Mouse (Mus musculus): ENCODE results near the gene Olfr558. TPM values are rescaled to one million over a fixed set of nuclear protein-coding genes. Genes with fewer than 3 reads are reported as not detected.

Gene Olfr558
- polyA plus RNA-seq (2016; fragmentation: Nextera tagmentation; extraction: Ambion mirVana), result not detected in 2 replicates

DNA sequence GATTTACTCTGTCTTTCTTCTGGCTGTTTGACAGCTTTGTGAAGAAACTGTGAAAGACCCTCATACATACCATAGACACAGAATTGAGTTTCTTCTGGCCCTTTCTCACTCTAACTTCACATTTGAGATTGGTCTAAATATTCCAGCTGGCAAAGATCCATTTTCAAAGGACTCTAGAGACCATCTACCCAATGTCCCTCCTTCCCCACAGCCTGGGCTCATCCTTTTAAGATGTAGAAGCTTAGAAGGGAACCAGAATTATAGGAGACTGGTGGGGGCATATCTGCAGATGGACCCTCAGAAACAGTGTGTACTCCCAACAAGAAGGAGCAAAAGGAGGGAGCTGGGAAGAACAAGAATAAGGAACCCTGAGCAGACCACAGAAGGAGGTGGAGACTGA, at the start of gene Olfr558:
Gene Olfr558 (plus strand): TSS at position 301 of the 400 bp plus-strand sequence.
- Histone ChIP-seq H3K4me1 (replicated peaks) (no peaks in the 10 kb centered on the region), H3K27ac (ENCODE audit: poor library complexity, severe bottlenecking) (no peak within 1 kb of the TSS), H3K4me3 (no peak within 1 kb of the TSS), H3K4me2 (no peak within 1 kb of the TSS), H3K9me3 (replicated peaks) (no peaks in the 10 kb centered on the region), H3K9ac (no peak within 1 kb of the TSS), H3K36me3 (no peaks in the 10 kb centered on the region), H3K27me3 (replicated peaks) (no peaks in the 10 kb centered on the region)
- no peak for ATAC-seq (ENCODE audit: insufficient number of reproducible peaks, low FRiP score)

- Histone ChIP-seq H3K9me3 (replicated peaks) (no peaks in the 10 kb centered on the region), H3K4me1 (replicated peaks) (no peaks in the 10 kb centered on the region), H3K27ac (ENCODE audit: poor library complexity, severe bottlenecking) (no peak within 1 kb of the TSS), H3K4me2 (no peak within 1 kb of the TSS), H3K4me3 (no peak within 1 kb of the TSS), H3K27me3 (replicated peaks) (no peaks in the 10 kb centered on the region), H3K9ac (no peak within 1 kb of the TSS), H3K36me3 (no peaks in the 10 kb centered on the region)
- 66% methylated on average over 1 of the region's 1 CpGs for WGBS
- ATAC-seq (ENCODE audit: insufficient number of reproducible peaks, low FRiP score), result no peak
These were observed 43.5 kb upstream of the Olfr558 start, which contains the start of gene Olfr555 for GRCm38 (mm10) chr7:102658523-102658922. Gene Olfr555, plus strand, starts transcription at chr7:102658823.

DNA sequence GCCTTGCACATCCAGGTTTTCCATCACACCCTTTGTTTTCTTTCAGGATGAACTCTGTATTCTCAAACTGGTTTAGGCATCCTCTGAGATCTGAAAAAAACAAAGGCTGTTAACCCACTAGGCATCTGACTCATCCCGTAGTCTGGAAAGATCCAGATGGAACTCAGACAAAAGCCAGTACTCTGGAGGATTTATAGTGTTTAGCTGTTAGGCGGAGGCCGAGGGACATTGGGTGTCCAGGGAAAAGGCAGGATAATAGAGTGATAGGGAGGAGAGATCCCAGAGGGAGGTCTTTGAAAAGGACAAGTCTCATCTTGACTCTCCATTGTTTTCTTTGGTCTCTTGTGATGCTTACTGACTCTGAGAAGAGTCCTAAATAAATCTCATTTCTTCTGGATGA, 37.4 kb upstream of the Olfr558 start, which contains the start of gene Olfr556:
Gene Olfr556 (plus strand): TSS at position 301 of the 400 bp plus-strand sequence.
- H3K27me3 ChIP-seq (replicated peaks), result no peaks in the 10 kb centered on the region
- no peak within 1 kb of the TSS for H3K4me3 ChIP-seq
- no peak within 1 kb of the TSS for H3K27ac ChIP-seq (ENCODE audit: poor library complexity, severe bottlenecking)
- WGBS, result 56% methylated on average over 3 of the region's 3 CpGs
- H3K4me2 ChIP-seq, result no peak within 1 kb of the TSS
- H3K36me3 ChIP-seq, result no peaks in the 10 kb centered on the region
- H3K9ac ChIP-seq, result no peak within 1 kb of the TSS
- no peak for ATAC-seq (ENCODE audit: insufficient number of reproducible peaks, low FRiP score)
- H3K4me1 ChIP-seq (replicated peaks), result no peaks in the 10 kb centered on the region
- no peaks in the 10 kb centered on the region for H3K9me3 ChIP-seq (replicated peaks)

DNA sequence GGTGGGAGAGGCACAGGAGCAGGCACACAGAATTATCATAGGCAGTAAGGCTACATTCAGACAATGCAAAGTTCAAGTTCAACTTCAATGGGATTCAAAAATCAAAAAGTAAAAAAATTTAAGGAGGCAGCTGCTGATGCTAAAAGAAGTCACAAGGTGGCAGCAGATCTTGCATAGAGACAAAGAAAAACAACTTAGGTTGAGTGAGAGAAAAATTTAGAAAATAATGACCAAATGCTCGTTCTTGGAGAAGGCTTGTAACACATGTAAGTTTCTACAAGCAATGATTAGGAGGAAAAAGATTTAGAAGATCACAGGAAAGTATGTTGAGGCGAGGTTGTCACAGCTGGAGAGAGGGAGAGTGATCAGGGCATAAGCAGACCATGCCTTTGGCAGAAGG, 36.6 kb upstream of the Olfr558 start:
- Histone ChIP-seq H3K27ac (ENCODE audit: poor library complexity, severe bottlenecking) (no peak overlapping the region), H3K36me3 (no peaks in the 10 kb centered on the region), H3K4me1 (replicated peaks) (no peaks in the 10 kb centered on the region), H3K9me3 (replicated peaks) (no peaks in the 10 kb centered on the region), H3K4me3 (no peak overlapping the region), H3K9ac (no peak overlapping the region), H3K27me3 (replicated peaks) (no peaks in the 10 kb centered on the region), H3K4me2 (no peak overlapping the region)
- no peak for ATAC-seq (ENCODE audit: insufficient number of reproducible peaks, low FRiP score)
- 29% methylated on average over 2 of the region's 2 CpGs for WGBS

DNA sequence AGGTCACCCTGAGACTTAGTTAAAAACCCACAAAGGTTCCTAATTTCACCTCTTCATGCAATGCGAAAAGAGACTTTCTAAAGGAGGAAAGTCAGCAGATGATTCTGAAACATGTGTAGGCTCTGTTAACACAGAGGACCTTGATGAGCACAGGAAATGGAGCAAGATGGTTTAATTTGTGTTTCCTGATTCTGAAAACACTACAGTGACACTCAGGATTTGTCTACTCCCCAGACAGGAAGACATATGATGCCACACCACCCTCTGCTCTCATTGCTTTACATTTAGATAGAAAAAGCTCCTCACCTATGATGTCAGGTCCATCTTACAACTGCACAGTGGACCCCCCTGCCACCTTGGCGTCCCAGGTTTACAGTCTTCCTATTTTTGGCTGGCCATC, 25.8 kb upstream of the Olfr558 start:
- H3K4me1 ChIP-seq (replicated peaks), result peaks cover 11% of the 10 kb centered on the region
- ATAC-seq (ENCODE audit: insufficient number of reproducible peaks, low FRiP score), result no peak
- H3K9ac ChIP-seq, result no peak overlapping the region
- H3K36me3 ChIP-seq, result peaks cover 12% of the 10 kb centered on the region
- H3K9me3 ChIP-seq (replicated peaks), result no peaks in the 10 kb centered on the region
- no peaks in the 10 kb centered on the region for H3K27me3 ChIP-seq (replicated peaks)
- WGBS, result 66% methylated on average over 2 of the region's 2 CpGs
- no peak overlapping the region for H3K4me3 ChIP-seq
- no peak overlapping the region for H3K4me2 ChIP-seq
- no peak overlapping the region for H3K27ac ChIP-seq (ENCODE audit: poor library complexity, severe bottlenecking)

DNA sequence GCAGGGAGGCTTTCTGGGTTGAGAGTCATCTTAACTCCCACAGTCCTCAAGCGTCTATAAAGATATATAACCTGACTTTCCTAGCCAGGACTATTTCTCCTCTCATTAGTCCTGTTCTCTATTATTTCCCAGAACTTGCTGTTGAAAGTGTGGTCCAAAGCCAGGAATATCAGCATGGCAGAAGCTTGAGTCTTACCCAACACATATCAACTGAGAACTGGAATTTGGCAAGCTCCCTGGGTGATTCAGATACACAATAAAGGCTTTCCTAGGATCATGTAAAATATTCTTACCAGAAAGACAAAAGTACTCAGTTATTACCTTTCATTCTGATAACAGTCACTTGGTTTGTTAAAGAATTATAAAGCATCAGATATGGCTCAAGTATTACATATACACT, 20.1 kb upstream of the Olfr558 start:
- H3K36me3 ChIP-seq, result peaks cover 34% of the 10 kb centered on the region
- WGBS, result 68% methylated on average over 1 of the region's 1 CpGs
- H3K9me3 ChIP-seq (replicated peaks), result no peaks in the 10 kb centered on the region
- no peak overlapping the region for H3K9ac ChIP-seq
- H3K4me1 ChIP-seq (replicated peaks), result peaks cover 11% of the 10 kb centered on the region
- no peak overlapping the region for H3K4me2 ChIP-seq
- H3K4me3 ChIP-seq, result no peak overlapping the region
- ATAC-seq (ENCODE audit: insufficient number of reproducible peaks, low FRiP score), result no peak
- H3K27me3 ChIP-seq (replicated peaks), result no peaks in the 10 kb centered on the region
- no peak overlapping the region for H3K27ac ChIP-seq (ENCODE audit: poor library complexity, severe bottlenecking)

DNA sequence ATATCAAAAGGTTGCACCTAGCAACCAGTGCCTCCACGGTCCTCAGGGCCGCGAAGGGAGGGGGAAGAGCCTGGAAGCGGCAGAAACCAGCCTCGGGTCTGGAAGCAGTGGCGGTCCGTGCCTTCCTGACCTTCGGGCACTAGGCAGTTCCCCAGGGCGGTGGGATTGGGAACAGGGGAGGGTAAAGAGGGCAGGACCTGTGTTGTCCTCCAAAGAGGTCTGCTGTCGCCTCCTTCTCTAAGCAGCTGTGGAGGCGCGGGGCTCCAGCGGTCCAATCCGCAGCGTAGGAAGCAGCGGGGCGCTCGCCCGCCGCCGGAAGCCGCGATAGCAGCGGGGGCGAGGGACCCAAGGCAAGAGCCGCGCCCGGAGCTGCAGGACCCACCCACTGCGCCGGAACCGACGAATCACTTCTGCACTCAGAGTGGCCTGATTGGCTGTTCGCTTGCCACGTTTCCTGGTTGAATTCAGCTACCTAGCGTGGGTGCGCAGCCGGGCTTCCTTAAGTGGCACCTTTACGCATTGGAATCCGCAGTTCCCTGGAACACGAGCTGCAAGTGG, 15.0 kb upstream of the Olfr558 start, which contains the start of gene Trim68:
Gene Trim68 (minus strand): TSS at position 384 of the 558 bp plus-strand sequence.
- Histone ChIP-seq H3K4me3 (peak within 1 kb of the TSS; percentile 78), H3K36me3 (peaks cover 18% of the 10 kb centered on the region), H3K9me3 (replicated peaks) (no peaks in the 10 kb centered on the region), H3K27ac (ENCODE audit: poor library complexity, severe bottlenecking) (peak within 1 kb of the TSS; percentile 89), H3K27me3 (replicated peaks) (no peaks in the 10 kb centered on the region), H3K4me2 (peak within 1 kb of the TSS; percentile 64), H3K9ac (peak within 1 kb of the TSS; percentile 87), H3K4me1 (replicated peaks) (no peaks in the 10 kb centered on the region; the same call in 1 of the 2 replicates)
- ATAC-seq (ENCODE audit: insufficient number of reproducible peaks, low FRiP score), result peak; percentile 99
- under 1% methylated on average over 39 of the region's 40 CpGs for WGBS

DNA sequence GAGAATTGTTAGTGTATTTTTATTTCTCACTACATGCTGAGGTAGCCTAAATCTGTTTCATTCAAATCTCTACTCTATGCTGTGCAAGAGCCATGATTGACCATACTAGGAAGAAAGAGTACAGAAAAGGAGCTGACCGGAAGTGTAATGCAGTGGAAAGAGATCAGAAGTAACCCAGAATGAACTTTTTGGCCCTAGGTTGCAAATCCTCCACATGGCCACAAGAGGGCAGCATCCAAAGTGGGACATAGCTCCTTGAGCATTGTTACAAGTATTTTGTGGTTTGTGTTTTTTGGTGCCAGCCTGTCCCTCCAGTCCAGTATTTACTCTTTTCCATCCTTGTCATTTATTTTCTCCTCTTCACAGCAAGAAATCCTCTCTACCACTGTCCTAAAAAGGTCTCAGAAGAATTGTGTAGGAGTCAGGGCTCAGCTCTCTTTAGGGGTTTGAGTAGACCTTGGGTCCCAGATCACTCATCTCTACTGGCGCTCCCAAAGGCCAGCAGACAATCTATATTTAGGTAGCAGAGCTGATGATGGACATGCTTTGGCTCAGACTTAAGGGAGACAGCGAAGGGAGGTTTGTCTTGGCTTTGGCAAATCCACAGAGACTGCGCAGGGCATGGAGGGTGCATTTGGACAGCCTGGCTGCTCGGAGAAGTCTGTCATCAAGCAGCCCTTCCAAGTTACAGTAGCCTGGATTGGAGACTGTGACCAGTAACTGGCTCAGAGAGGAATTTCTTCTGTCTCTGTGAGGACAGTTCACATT, 6.5 kb upstream of the Olfr558 start, which contains the start of gene Olfr557:
Gene Olfr557 (plus strand): TSS at position 553 of the 768 bp plus-strand sequence.
- H3K4me3 ChIP-seq, result no peak within 1 kb of the TSS
- H3K4me1 ChIP-seq (replicated peaks), result no peaks in the 10 kb centered on the region
- H3K27me3 ChIP-seq (replicated peaks), result no peaks in the 10 kb centered on the region
- H3K36me3 ChIP-seq, result no peaks in the 10 kb centered on the region
- H3K9ac ChIP-seq, result no peak within 1 kb of the TSS
- WGBS, result 65% methylated on average over 5 of the region's 5 CpGs
- H3K9me3 ChIP-seq (replicated peaks), result no peaks in the 10 kb centered on the region
- H3K4me2 ChIP-seq, result no peak within 1 kb of the TSS
- no peak for ATAC-seq (ENCODE audit: insufficient number of reproducible peaks, low FRiP score)
- no peak within 1 kb of the TSS for H3K27ac ChIP-seq (ENCODE audit: poor library complexity, severe bottlenecking)

DNA sequence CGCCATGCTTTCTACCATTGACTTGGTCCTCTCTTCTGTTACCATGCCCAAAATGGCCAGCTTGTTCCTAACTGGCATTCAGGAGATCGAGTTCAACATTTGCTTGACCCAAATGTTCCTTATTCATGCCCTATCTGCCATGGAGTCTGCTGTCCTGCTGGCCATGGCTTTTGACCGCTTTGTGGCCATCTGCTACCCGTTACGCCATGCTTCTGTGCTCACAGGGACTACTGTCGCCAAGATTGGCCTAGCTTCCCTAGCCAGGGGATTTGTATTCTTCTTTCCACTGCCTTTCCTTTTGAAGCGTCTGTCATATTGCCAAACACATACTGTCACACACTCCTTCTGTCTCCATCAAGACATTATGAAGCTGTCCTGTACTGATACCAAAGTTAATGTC, 3.6 kb upstream of the Olfr558 start:
- no peak overlapping the region for H3K4me3 ChIP-seq
- no peaks in the 10 kb centered on the region for H3K36me3 ChIP-seq
- WGBS, result 79% methylated on average over 7 of the region's 7 CpGs

DNA sequence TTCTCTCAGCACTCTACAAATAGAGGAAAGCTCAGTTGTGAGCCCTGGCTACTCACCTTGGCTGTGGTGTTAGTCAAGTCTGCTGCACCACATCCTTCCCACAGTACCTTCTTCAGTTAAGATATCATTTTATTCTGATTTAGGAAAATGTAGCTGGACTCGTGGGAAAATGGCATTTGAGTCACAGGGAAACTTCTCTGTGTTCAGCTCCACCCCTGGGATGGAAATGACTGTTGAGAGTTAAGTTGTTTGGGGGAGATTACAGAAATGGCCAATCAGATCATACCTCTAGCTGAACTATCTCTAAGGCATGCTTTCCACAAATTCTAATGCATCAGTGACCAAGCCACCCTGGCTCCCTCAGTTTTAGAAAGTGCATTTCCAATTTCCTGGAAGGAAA, 17.0 kb downstream of the Olfr558 start, which contains the start of gene Olfr33:
Gene Olfr33 (minus strand): TSS at position 101 of the 400 bp plus-strand sequence.
- 45% methylated on average over 1 of the region's 1 CpGs for WGBS
- ATAC-seq (ENCODE audit: insufficient number of reproducible peaks, low FRiP score), result no peak
- Histone ChIP-seq H3K27ac (ENCODE audit: poor library complexity, severe bottlenecking) (no peak within 1 kb of the TSS), H3K36me3 (no peaks in the 10 kb centered on the region), H3K4me2 (no peak within 1 kb of the TSS), H3K4me1 (replicated peaks) (no peaks in the 10 kb centered on the region), H3K27me3 (replicated peaks) (no peaks in the 10 kb centered on the region), H3K9me3 (replicated peaks) (no peaks in the 10 kb centered on the region), H3K9ac (no peak within 1 kb of the TSS), H3K4me3 (no peak within 1 kb of the TSS)

More for the DNA sequence above, 3.6 kb upstream of the Olfr558 start:
- Histone ChIP-seq H3K9ac (no peak overlapping the region), H3K4me2 (no peak overlapping the region), H3K27me3 (replicated peaks) (no peaks in the 10 kb centered on the region), H3K27ac (ENCODE audit: poor library complexity, severe bottlenecking) (no peak overlapping the region), H3K9me3 (replicated peaks) (no peaks in the 10 kb centered on the region), H3K4me1 (replicated peaks) (no peaks in the 10 kb centered on the region)
- ATAC-seq (ENCODE audit: insufficient number of reproducible peaks, low FRiP score), result no peak

DNA sequence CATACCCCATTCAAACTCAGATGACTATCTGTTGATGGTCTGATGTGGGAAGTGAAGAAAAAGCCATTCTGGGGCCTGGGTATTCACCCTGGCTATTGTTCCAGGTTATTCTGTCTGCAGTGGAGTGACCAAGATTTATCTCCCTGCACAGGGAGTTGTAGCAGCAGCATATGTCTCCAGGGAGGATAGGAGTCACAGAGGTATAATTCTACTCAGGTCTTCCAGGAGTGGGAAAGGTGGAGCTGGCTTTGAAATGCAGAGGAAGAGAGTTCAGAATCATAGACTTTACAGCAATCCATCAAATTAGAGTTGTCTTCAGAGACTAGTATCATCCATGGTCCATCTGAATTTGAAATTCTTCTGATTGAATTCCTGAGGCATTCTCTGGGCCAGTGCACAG, 25.4 kb downstream of the Olfr558 start, which contains the start of gene Olfr559:
Gene Olfr559 (minus strand): TSS at position 101 of the 400 bp plus-strand sequence.
- H3K9ac ChIP-seq, result no peak within 1 kb of the TSS
- no peaks in the 10 kb centered on the region for H3K27me3 ChIP-seq (replicated peaks)
- no peak for ATAC-seq (ENCODE audit: insufficient number of reproducible peaks, low FRiP score)
- H3K9me3 ChIP-seq (replicated peaks), result no peaks in the 10 kb centered on the region
- no peak within 1 kb of the TSS for H3K4me3 ChIP-seq
- H3K36me3 ChIP-seq, result no peaks in the 10 kb centered on the region
- H3K4me2 ChIP-seq, result no peak within 1 kb of the TSS
- H3K27ac ChIP-seq (ENCODE audit: poor library complexity, severe bottlenecking), result no peak within 1 kb of the TSS
- no peaks in the 10 kb centered on the region for H3K4me1 ChIP-seq (replicated peaks)
